Mouse (Mus musculus) midbrain, embryonic 14.5 days (tissue): Measurements from ENCODE around the gene Gm45234. TPM values are rescaled to one million over a fixed set of nuclear protein-coding genes. Genes with fewer than 3 reads are reported as not detected.

Experiments
- ATAC-seq: fragments of 200-750 bp; cut with Nextera tagmentation; 2 replicates; pipeline ENCODE4 v1.8.0; 2017; ENCODE audit warnings: moderate number of reproducible peaks, moderate library complexity; ENCODE audit not compliant: low FRiP score, low TSS enrichment
- DNase-seq: peaks from one replicate; pipeline ENCODE4 v3.0.0-alpha.2; 2015
- H3K27ac ChIP-seq: fragments of 300-500 bp; sonication (generic); replicated peaks from 2 replicates; pipeline ENCODE4 v1.5.1; 2014; ENCODE audit warnings: mild to moderate bottlenecking, low read depth, low read length, moderate library complexity
- H3K27me3 ChIP-seq: fragments of 300-500 bp; sonication (generic); 2 replicates; pipeline ENCODE4 v1.6.1; 2014; ENCODE audit warnings: low read length, control low read depth, mixed read lengths; ENCODE audit not compliant: control insufficient read depth, insufficient read depth
- H3K36me3 ChIP-seq: fragments of 300-500 bp; sonication (generic); 2 replicates; pipeline ENCODE4 v1.6.1; 2014; ENCODE audit warnings: low read length, control low read depth; ENCODE audit not compliant: control insufficient read depth, insufficient read depth
- H3K4me1 ChIP-seq: fragments of 300-500 bp; sonication (generic); 2 replicates; pipeline ENCODE4 v1.6.1; 2014; ENCODE audit warnings: mild to moderate bottlenecking, antibody characterized with exemption, low read length, control low read depth; ENCODE audit not compliant: control insufficient read depth, insufficient read depth
- H3K4me2 ChIP-seq: fragments of 300-500 bp; sonication (generic); 2 replicates; pipeline ENCODE4 v1.6.1; 2014; ENCODE audit warnings: mild to moderate bottlenecking, low read length, moderate library complexity
- H3K4me3 ChIP-seq: fragments of 300-500 bp; sonication (generic); replicated peaks from 2 replicates; pipeline ENCODE4 v1.5.1; 2014; ENCODE audit warnings: low read depth, low read length
- H3K9ac ChIP-seq: fragments of 300-500 bp; sonication (generic); replicated peaks from 2 replicates; pipeline ENCODE4 v1.6.1; 2014; ENCODE audit warnings: mild to moderate bottlenecking, low read length, moderate library complexity
- H3K9me3 ChIP-seq: fragments of 300-500 bp; sonication (generic); 2 replicates; pipeline ENCODE4 v1.6.1; 2016; ENCODE audit warnings: low read length, control low read depth, mixed read lengths; ENCODE audit not compliant: control insufficient read depth
- WGBS: fragments of 180-500 bp; shearing (Covaris S2); extraction: QIAGEN DNeasy Blood & Tissue Kit; methylation state at CpG from one replicate; pipeline ENCODE4 v1.1.7; 2014; 5-methylcytosine and 5-hydroxymethylcytosine counted together
- polyA plus RNA-seq: library from polyadenylated mRNA; unstranded; fragments of >200 nt; fragmentation: Nextera tagmentation; extraction: Ambion mirVana; gene quantifications from 2 replicates; pipeline ENCODE4 v1.2.1, GENCODE M21; 2014

Gene Gm45234
- polyA plus RNA-seq, 1 experiment from 2014 or later: not detected

GRCm38 (mm10) chr6:124739231-124739796, 16.5 kb downstream of the Gm45234 start:
- no peak for DNase-seq
- Histone ChIP-seq H3K36me3 (peaks cover 26% of the 10 kb centered on the region), H3K27me3 (no peaks in the 10 kb centered on the region), H3K27ac (0 out of 2 replicates have a peak overlapping the region, but pooled peaks have one; percentile 99), H3K9ac (no peak overlapping the region), H3K4me3 (no peak overlapping the region), H3K9me3 (no peaks in the 10 kb centered on the region), H3K4me2 (peak overlapping the region; percentile 77), H3K4me1 (peaks cover 25% of the 10 kb centered on the region)
- 85% methylated on average over 10 of the region's 10 CpGs for WGBS
- ATAC-seq: no peak

DNA sequence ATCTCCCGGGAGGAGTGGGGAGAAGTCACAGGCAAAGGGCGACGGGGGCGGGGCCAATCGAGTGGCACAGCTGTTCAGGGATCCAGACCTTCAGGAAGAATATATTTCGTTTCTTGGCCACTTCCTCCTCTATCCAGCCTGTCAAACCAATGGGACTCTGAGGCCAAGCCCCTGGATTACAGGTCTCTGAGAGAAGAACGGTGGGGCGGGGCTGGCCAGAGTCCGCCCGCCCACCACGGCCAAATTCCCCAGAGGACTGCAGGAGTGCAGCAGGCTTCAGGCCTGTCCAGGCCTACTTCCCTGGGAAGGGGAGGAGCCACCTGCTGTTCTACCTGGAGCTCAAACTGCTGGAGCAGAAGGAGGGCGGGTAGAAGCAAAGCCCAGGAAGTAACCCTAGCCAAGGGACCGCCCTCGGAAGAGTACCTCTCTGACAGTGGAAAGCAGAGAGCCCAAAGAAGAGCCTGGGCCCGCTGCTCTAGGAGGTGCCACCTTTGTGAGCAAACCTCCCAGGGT, 17.3 kb downstream of the Gm45234 start, which contains the start of gene Ptpn6:
TSS of gene Ptpn6 (minus strand) at position 204 of the 513 bp plus-strand sequence.
- 23% methylated on average over 15 of the region's 15 CpGs for WGBS
- Histone ChIP-seq H3K27ac (no peak within 1 kb of the TSS), H3K9me3 (no peaks in the 10 kb centered on the region), H3K9ac (no peak within 1 kb of the TSS; the same call in 1 of the 2 replicates), H3K36me3 (peaks cover 18% of the 10 kb centered on the region), H3K4me1 (peaks cover 25% of the 10 kb centered on the region), H3K27me3 (no peaks in the 10 kb centered on the region), H3K4me3 (no peak within 1 kb of the TSS), H3K4me2 (peak within 1 kb of the TSS; percentile 77; the same call in 1 of the 2 replicates)
- no peak for ATAC-seq
- DNase-seq: no peak

- no peak for ATAC-seq
- 91% methylated on average over 11 of the region's 11 CpGs for WGBS
- Histone ChIP-seq H3K36me3 (0 out of 2 replicates have a peak, but pooled peaks cover 6% of the 10 kb centered on the region), H3K27me3 (no peaks in the 10 kb centered on the region), H3K9me3 (no peaks in the 10 kb centered on the region), H3K27ac (no peak overlapping the region), H3K4me2 (no peak overlapping the region), H3K4me3 (no peak overlapping the region), H3K4me1 (peaks cover 23% of the 10 kb centered on the region), H3K9ac (no peak overlapping the region)
- no peak for DNase-seq
These were observed 18.8 kb downstream of the Gm45234 start for GRCm38 (mm10) chr6:124737040-124737439.

GRCm38 (mm10) chr6:124734417-124734816, 21.4 kb downstream of the Gm45234 start:
- 0 out of 2 replicates have a peak, but pooled peaks cover 6% of the 10 kb centered on the region for H3K36me3 ChIP-seq
- no peak overlapping the region for H3K27ac ChIP-seq
- DNase-seq (no peak), ATAC-seq (no peak)
- peaks cover 11% of the 10 kb centered on the region; the same call in 1 of the 2 replicates for H3K4me1 ChIP-seq
- no peak overlapping the region for H3K4me3 ChIP-seq
- no peak overlapping the region for H3K9ac ChIP-seq
- WGBS: 90% methylated on average over 3 of the region's 3 CpGs
- no peaks in the 10 kb centered on the region for H3K9me3 ChIP-seq
- H3K4me2 ChIP-seq: no peak overlapping the region
- no peaks in the 10 kb centered on the region for H3K27me3 ChIP-seq

DNA sequence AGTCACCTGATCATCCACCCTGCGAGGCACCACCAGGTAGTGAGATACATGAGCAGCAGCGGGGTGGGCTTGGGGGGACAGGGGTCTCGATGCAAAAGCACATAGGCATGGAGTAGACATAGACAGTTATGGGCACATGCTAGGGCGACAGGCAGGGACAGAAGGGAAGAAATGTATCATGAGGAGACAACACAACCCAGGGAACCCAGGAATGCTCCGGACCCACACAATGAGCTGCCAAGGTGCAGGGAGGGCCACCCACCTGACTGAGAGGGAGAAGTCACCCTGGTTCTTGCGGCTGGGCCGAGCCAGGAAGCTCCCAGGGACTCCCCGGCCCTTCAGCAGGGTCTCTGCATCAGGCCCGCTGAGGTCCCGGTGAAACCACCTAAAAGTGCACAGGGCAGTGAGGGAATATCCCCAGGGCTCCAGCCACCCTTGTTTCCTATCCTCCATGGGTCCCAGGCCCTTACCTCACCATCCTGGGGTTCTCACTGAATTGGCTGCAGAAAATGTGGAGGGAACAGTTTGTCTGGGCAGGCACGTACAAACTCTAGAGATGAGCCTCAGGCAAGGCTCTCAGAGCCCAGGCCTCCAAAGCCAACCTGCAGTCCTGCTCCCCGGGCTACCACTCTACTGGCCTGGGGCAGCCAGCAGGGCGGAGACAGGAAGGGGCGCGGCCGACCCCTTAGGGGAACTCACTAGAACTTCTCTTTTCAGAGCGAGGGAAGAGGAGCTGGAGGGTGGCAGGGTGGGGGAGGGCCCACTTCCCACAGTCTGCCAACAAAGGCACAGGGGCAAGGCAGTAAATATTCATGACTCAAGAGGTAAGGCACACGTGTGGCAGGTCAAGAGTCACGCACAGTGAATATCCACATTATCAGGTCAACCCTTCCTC, 23.1 kb downstream of the Gm45234 start:
- ATAC-seq (no peak), DNase-seq (no peak)
- Histone ChIP-seq H3K4me2 (no peak overlapping the region), H3K9ac (no peak overlapping the region), H3K4me3 (no peak overlapping the region), H3K9me3 (no peaks in the 10 kb centered on the region), H3K27ac (no peak overlapping the region), H3K27me3 (no peaks in the 10 kb centered on the region), H3K36me3 (no peaks in the 10 kb centered on the region), H3K4me1 (no peaks in the 10 kb centered on the region)
- 54% methylated on average over 19 of the region's 19 CpGs for WGBS

- no peak overlapping the region for H3K27ac ChIP-seq
- no peaks in the 10 kb centered on the region for H3K4me1 ChIP-seq
- no peaks in the 10 kb centered on the region for H3K27me3 ChIP-seq
- H3K4me2 ChIP-seq: no peak overlapping the region
- no peaks in the 10 kb centered on the region for H3K9me3 ChIP-seq
- 85% methylated on average over 7 of the region's 7 CpGs for WGBS
- ATAC-seq (no peak), DNase-seq (no peak)
- H3K9ac ChIP-seq: no peak overlapping the region
- H3K36me3 ChIP-seq: no peaks in the 10 kb centered on the region
- H3K4me3 ChIP-seq: no peak overlapping the region
These were observed 24.8 kb downstream of the Gm45234 start for GRCm38 (mm10) chr6:124731038-124731437.

GRCm38 (mm10) chr6:124729850-124730705, 25.7 kb downstream of the Gm45234 start:
- H3K27me3 ChIP-seq: no peaks in the 10 kb centered on the region
- ATAC-seq: no peak
- H3K9me3 ChIP-seq: no peaks in the 10 kb centered on the region
- H3K9ac ChIP-seq: no peak overlapping the region
- WGBS: 87% methylated on average over 7 of the region's 8 CpGs
- no peaks in the 10 kb centered on the region for H3K36me3 ChIP-seq
- H3K4me3 ChIP-seq: no peak overlapping the region
- no peak overlapping the region for H3K27ac ChIP-seq
- no peak for DNase-seq
- H3K4me1 ChIP-seq: no peaks in the 10 kb centered on the region
- H3K4me2 ChIP-seq: no peak overlapping the region

- H3K4me3 ChIP-seq: no peak overlapping the region
- no peak for DNase-seq
- no peak overlapping the region for H3K4me2 ChIP-seq
- ATAC-seq: no peak
- no peak overlapping the region for H3K9ac ChIP-seq
- no peaks in the 10 kb centered on the region for H3K4me1 ChIP-seq
- no peak overlapping the region for H3K27ac ChIP-seq
- no peaks in the 10 kb centered on the region for H3K36me3 ChIP-seq
- no peaks in the 10 kb centered on the region for H3K9me3 ChIP-seq
- H3K27me3 ChIP-seq: no peaks in the 10 kb centered on the region
- WGBS: 88% methylated on average over 10 of the region's 10 CpGs
These were observed 27.2 kb downstream of the Gm45234 start for GRCm38 (mm10) chr6:124728621-124729020.
